Mouse (Mus musculus) neural tube, embryonic 11.5 days (tissue): ENCODE measurements around the gene Gm17019. TPM values are rescaled to one million over a fixed set of nuclear protein-coding genes. Genes with fewer than 3 reads are reported as not detected.
"Not testable (repeated sequence)": the region's sequence is repeated elsewhere in the genome, so short reads cannot be mapped to it uniquely, and the experiment has no call there.

Experiments
- ATAC-seq: fragments of 200-750 bp; cut with Nextera tagmentation; 2 replicates; pipeline ENCODE4 v1.8.0; 2017; ENCODE audit warnings: moderate number of reproducible peaks, mild to moderate bottlenecking, moderate TSS enrichment, moderate library complexity; ENCODE audit not compliant: insufficient read depth, low FRiP score, low TSS enrichment
- DNase-seq: peaks from one replicate; pipeline ENCODE4 v3.0.0-alpha.2; 2015; ENCODE audit warnings: low spot score
- H3K27ac ChIP-seq: fragments of 300-500 bp; sonication (generic); 2 replicates; pipeline ENCODE4 v1.5.1; 2014; ENCODE audit warnings: low read depth, mild to moderate bottlenecking, low read length
- H3K27me3 ChIP-seq: fragments of 300-500 bp; sonication (generic); 2 replicates; pipeline ENCODE4 v1.6.1; 2014; ENCODE audit warnings: mild to moderate bottlenecking, low read length, mixed read lengths; ENCODE audit not compliant: control insufficient read depth, insufficient read depth
- H3K36me3 ChIP-seq: fragments of 300-500 bp; sonication (generic); 2 replicates; pipeline ENCODE4 v1.6.1; 2014; ENCODE audit warnings: mild to moderate bottlenecking, low read length, moderate library complexity, mixed read lengths; ENCODE audit not compliant: control insufficient read depth, insufficient read depth
- H3K4me1 ChIP-seq: fragments of 300-500 bp; sonication (generic); 2 replicates; pipeline ENCODE4 v1.6.1; 2014; ENCODE audit warnings: low read length, mixed read lengths; ENCODE audit not compliant: control insufficient read depth, insufficient read depth
- H3K4me2 ChIP-seq: fragments of 300-500 bp; sonication (generic); 2 replicates; pipeline ENCODE4 v1.6.1; 2014; ENCODE audit warnings: low read depth, mild to moderate bottlenecking, moderate library complexity
- H3K4me3 ChIP-seq: fragments of 300-500 bp; sonication (generic); 2 replicates; pipeline ENCODE4 v1.5.1; 2014; ENCODE audit warnings: low read depth, low read length
- H3K9ac ChIP-seq: fragments of 300-500 bp; sonication (generic); 2 replicates; pipeline ENCODE4 v1.6.1; 2014; ENCODE audit warnings: mild to moderate bottlenecking, low read length
- H3K9me3 ChIP-seq: fragments of 300-500 bp; sonication (generic); 2 replicates; pipeline ENCODE4 v1.6.1; 2016; ENCODE audit warnings: low read length; ENCODE audit not compliant: control insufficient read depth
- WGBS: fragments of 180-500 bp; shearing (Covaris S2); extraction: QIAGEN DNeasy Blood & Tissue Kit; methylation state at CpG from one replicate; pipeline ENCODE4 v1.1.7; 2014; 5-methylcytosine and 5-hydroxymethylcytosine counted together
- polyA plus RNA-seq: library from polyadenylated mRNA; unstranded; fragments of >200 nt; fragmentation: Nextera tagmentation; extraction: Ambion mirVana; gene quantifications from 2 replicates; pipeline ENCODE4 v1.2.1, GENCODE M21; 2014

The Gm17019 gene
- not detected in 2 replicates for polyA plus RNA-seq

DNA sequence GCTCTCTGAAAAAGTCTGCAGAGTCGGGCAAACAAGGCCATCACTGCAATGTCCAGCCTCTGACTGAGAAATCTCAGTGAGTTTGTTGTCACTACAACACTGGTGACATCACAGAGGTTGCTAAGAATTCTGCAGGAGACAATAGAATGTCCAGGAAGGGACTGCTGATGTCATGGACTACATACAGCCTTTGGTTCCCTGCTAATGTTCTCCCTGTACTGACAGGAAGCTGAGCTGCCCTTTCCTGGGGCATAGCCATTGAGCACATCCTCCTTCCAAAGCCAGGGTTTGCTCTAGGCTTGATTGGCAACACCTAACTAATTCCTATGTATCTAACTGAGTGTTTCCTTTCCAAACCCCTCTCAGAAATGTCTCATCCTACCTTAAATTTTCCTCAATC lies at the start of gene Gm17019:
TSS of gene Gm17019 (minus strand) at position 101 of the 400 bp plus-strand sequence.
- H3K27ac ChIP-seq, H3K9me3 ChIP-seq, ATAC-seq, DNase-seq, H3K4me3 ChIP-seq, H3K4me1 ChIP-seq, H3K9ac ChIP-seq, H3K27me3 ChIP-seq, H3K36me3 ChIP-seq, H3K4me2 ChIP-seq: not testable (repeated sequence)
- 54% methylated on average over 1 of the region's 1 CpGs for WGBS

- H3K4me3 ChIP-seq, ATAC-seq, H3K36me3 ChIP-seq, DNase-seq, H3K27ac ChIP-seq, H3K4me1 ChIP-seq, H3K27me3 ChIP-seq, H3K9me3 ChIP-seq, H3K4me2 ChIP-seq, H3K9ac ChIP-seq: not testable (repeated sequence)
- 88% methylated on average over 1 of the region's 1 CpGs for WGBS
Measured at GRCm38 (mm10) chr5:15062385-15062715, 29.6 kb upstream of the Gm17019 start.

DNA sequence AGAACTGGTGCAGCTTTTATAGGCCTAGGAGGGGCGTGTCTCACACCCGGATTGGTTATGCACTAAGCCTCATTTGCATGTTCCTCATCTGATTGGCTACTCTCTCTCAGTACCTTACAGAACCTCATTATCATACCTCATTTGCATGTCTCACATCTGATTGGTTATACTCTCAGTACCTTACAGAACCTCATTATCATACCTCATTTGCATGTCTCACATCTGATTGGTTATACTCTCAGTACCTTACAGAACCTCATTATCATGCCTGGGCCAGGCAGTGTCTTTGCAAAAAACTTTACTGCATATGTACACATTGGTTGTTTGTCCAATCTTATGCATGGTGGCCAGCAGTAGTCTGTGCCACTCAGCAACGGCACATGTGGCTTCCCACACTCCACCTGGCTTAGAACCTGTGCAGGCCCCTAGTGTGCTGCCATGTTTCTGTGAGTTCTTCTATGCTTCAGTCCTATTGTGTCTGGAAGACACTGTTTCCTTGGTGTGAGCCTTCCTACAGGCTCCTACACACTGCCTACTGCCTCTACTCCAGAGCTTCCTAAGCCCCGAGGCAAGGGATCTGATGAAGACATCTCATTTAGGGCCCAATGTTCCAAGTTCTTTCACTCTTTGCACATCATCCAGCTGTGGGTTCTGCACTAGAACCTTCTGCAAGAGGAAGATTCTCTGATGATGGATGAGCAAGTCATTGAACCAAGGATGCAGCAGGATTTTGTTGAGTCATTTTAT lies 29.0 kb upstream of the Gm17019 start:
- H3K9ac ChIP-seq, H3K27me3 ChIP-seq, H3K4me3 ChIP-seq, H3K4me1 ChIP-seq, H3K9me3 ChIP-seq, H3K27ac ChIP-seq, H3K36me3 ChIP-seq, H3K4me2 ChIP-seq, DNase-seq: not testable (repeated sequence)
- 79% methylated on average over 4 of the region's 4 CpGs for WGBS
- peak; percentile 85 for ATAC-seq

- peaks cover 21% of the 10 kb centered on the region for H3K9me3 ChIP-seq
- H3K36me3 ChIP-seq, H3K9ac ChIP-seq, H3K27me3 ChIP-seq, H3K4me2 ChIP-seq, H3K4me1 ChIP-seq, H3K27ac ChIP-seq, DNase-seq, H3K4me3 ChIP-seq: not testable (repeated sequence)
- WGBS, result 75% methylated on average over 10 of the region's 10 CpGs
- ATAC-seq, result peak; percentile 55; the same call in 1 of the 2 replicates
Measured at GRCm38 (mm10) chr5:15054151-15055025, 21.6 kb upstream of the Gm17019 start.

GRCm38 (mm10) chr5:15053606-15053962 lies 20.8 kb upstream of the Gm17019 start:
- not testable (repeated sequence) for H3K27ac ChIP-seq, H3K4me2 ChIP-seq, DNase-seq, H3K36me3 ChIP-seq, H3K27me3 ChIP-seq, H3K9ac ChIP-seq, H3K4me3 ChIP-seq, H3K4me1 ChIP-seq
- peaks cover 21% of the 10 kb centered on the region for H3K9me3 ChIP-seq
- peak; percentile 55; the same call in 1 of the 2 replicates for ATAC-seq
- 85% methylated on average over 7 of the region's 8 CpGs for WGBS

DNA sequence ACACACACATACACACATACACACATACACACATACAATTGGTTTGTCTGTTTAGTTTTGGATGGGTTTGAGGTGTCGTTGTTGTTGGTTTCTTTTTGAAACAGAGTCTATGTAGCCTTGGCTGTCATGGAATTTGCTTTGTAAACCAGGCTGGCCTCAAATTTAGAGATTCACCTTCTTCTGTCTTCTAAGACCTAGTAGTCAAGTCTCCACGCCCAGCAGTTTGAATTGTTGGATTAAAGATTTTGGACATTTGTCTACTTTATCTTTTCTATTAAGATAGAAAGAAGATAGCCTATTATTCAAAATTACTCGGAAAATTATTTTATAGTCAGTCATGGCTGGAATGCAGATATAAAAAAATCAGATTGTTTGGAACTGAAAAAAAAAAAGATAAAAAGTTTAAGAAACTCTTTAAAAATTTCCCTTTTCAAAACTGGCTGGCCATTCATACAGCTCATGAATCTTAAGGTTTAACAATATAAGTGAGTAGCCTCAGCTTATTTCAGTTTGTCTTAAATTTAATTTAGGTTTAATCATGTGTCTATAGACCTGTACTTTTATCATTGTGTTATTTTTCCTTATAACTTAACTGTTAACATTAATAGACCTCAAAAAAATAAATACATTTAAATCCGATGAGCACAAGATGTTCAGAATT lies 20.3 kb upstream of the Gm17019 start:
- not testable (repeated sequence) for H3K4me3 ChIP-seq, H3K36me3 ChIP-seq, H3K27me3 ChIP-seq, H3K9ac ChIP-seq, H3K27ac ChIP-seq, DNase-seq, H3K4me1 ChIP-seq, H3K4me2 ChIP-seq
- peaks cover 21% of the 10 kb centered on the region for H3K9me3 ChIP-seq
- ATAC-seq, result peak; percentile 60; the same call in 1 of the 2 replicates
- 82% methylated on average over 4 of the region's 4 CpGs for WGBS

DNA sequence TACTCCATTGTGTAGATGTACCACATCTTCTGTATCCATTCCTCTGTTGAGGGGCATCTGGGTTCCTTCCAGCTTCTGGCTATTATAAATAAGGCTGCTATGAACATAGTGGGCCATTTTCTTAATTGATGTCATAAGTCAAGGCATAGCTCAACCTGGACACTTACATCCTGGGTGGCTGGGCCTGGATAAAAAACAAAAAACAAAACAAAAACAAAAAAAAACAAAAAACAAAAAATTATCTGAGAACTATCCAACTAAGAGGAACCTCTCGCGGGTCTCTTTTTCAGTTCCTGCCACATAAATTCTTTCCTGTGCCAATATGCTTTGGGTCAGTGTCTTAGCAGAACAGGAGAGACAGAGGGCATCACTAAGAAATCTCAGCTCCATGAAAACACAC lies 18.0 kb upstream of the Gm17019 start:
- H3K27me3 ChIP-seq, H3K27ac ChIP-seq, H3K9ac ChIP-seq, H3K4me2 ChIP-seq, H3K36me3 ChIP-seq, DNase-seq, H3K4me3 ChIP-seq, H3K4me1 ChIP-seq: not testable (repeated sequence)
- peaks cover 18% of the 10 kb centered on the region for H3K9me3 ChIP-seq
- 84% methylated on average over 2 of the region's 2 CpGs for WGBS
- peak; percentile 79; the same call in 1 of the 2 replicates for ATAC-seq

DNA sequence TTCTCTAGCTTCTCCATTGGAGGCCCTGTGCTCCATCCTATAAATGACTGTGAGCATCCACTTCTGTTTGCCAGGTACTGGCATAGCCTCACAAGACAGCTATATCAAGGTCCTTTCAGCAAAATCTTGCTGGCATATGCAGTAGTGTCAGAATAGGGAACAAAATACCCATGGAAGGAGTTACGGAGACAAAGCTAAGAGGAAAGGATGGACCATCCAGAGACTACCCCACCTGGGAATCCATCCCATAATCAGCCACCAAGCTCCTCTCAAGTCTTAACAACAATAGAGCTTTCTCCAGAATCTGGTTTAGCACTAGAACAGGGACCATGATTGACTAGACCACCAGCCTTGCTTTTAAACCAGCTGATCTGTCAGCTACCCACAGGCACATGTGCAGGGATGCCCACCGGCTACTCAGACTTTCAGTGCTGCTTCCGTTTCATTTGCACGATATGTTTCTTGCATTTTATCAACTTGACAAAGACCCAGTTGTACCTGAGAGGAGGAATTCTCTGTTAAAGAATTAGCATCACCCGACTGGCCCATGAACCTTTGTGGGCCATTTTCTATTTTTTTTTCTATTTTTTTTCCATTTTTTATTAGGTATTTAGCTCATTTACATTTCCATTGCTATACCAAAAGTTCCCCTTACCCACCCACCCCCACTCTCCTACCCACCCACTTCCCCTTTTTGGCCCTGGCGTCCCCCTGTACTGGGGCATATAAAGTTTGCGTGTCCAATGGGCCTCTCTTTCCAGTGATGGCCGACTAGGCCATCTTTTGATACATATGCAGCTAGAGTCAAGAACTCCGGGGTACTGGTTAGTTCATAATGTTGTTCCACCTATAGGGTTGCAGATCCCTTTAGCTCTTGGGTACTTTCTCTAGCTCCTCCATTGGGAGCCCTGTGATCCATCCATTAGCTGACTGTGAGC lies 12.3 kb upstream of the Gm17019 start:
- not testable (repeated sequence) for DNase-seq, H3K36me3 ChIP-seq, H3K27me3 ChIP-seq, H3K27ac ChIP-seq, H3K4me1 ChIP-seq, H3K4me2 ChIP-seq, H3K4me3 ChIP-seq, H3K9ac ChIP-seq, H3K9me3 ChIP-seq
- WGBS, result 89% methylated on average over 5 of the region's 9 CpGs
- peak; percentile 63; the same call in 1 of the 2 replicates for ATAC-seq
